In the genomic region with DNA sequence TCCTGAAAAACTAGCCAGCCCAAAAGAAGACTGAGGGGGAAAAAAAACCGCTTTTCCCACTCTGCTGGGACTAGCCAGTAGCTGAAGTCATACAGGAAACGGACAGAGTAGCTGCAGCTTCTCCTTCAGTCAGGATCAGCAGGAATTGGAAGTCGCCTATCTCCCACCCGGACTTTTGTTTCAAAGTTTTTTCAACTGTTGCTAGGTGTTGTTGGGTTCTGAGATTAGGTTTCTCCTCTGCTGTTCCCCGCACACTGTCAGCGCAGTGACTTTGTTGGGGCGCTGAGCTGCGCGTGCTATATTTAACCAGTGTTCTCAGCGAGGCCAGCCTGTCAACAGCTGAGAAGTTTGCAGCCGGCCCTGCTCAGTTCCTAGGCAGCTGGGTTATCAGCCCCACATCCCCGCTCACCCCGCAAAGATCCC, we compare ENCODE assay signal across 8 mouse cellular contexts. TPM values are rescaled to one million over a fixed set of nuclear protein-coding genes. Genes with fewer than 3 reads are reported as not detected.
A peak's percentile ranks its signal among the peaks of the same experiment; 100 is the strongest.
DNase-seq lines count a peak whose midpoint lies in the region; ATAC-seq and TF ChIP-seq lines count a peak whose summit lies in the region.

No protein-coding gene starts in this region.

- TF ChIP-seq POLR2A in heart, adult 2 months (IDR thresholded peaks at IDR 0.05; ENCODE audit: insufficient read depth, low read depth, low read length): peak; percentile 76

- peak overlapping the region; percentile 54 for H3K4me2 ChIP-seq in liver, embryonic 11.5 days
- peak overlapping the region; percentile 45 for H3K4me2 ChIP-seq in midbrain, embryonic 16.5 days (ENCODE audit: low read length)
- H3K4me2 ChIP-seq in stomach, embryonic 16.5 days (ENCODE audit: low read depth, low read length): peak overlapping the region; percentile 60

- 0 out of 2 replicates have a peak, but pooled peaks have one; percentile 72 for TF ChIP-seq EP300 in heart, adult 2 months (IDR thresholded peaks at IDR 0.05; ENCODE audit: insufficient read depth, low read depth, low read length)

- peak overlapping the region; percentile 65 for H3K4me3 ChIP-seq in heart, adult 2 months
- H3K4me3 ChIP-seq in liver, embryonic 11.5 days (ENCODE audit: low read depth, low read length): peak overlapping the region; percentile 34
- peak overlapping the region; percentile 23 for H3K4me3 ChIP-seq in midbrain, embryonic 16.5 days (ENCODE audit: low read depth, low read length)
- peak overlapping the region; percentile 42 for H3K4me3 ChIP-seq in stomach, embryonic 16.5 days (replicated peaks; ENCODE audit: low read length)

- WGBS in heart, adult 2 months: under 1% methylated on average over 13 of the region's 13 CpGs
- 2% methylated on average over 13 of the region's 13 CpGs for WGBS in liver, embryonic 11.5 days
- 13% methylated on average over 13 of the region's 13 CpGs for WGBS in midbrain, embryonic 16.5 days
- under 1% methylated on average over 13 of the region's 13 CpGs for WGBS in stomach, embryonic 16.5 days

- H3K4me1 ChIP-seq in heart, adult 2 months (ENCODE audit: control insufficient read depth, insufficient read depth, low read length): peaks cover 18% of the 10 kb centered on the region
- no peaks in the 10 kb centered on the region for H3K4me1 ChIP-seq in liver, embryonic 11.5 days (replicated peaks; ENCODE audit: control insufficient read depth, insufficient read depth, low read length)
- H3K4me1 ChIP-seq in midbrain, embryonic 16.5 days (ENCODE audit: control insufficient read depth, insufficient read depth, low read length): peaks cover 6% of the 10 kb centered on the region; the same call in 1 of the 2 replicates
- peaks cover 3% of the 10 kb centered on the region; the same call in 1 of the 2 replicates for H3K4me1 ChIP-seq in stomach, embryonic 16.5 days (ENCODE audit: control insufficient read depth, insufficient read depth, low read length)

- intact Hi-C loops in heart, adult 2 months (cut with DNase I): loop anchor here (2.0 to 5.0 kb wide), 4 partner anchors 15 to 95 kb away; no protein-coding TSS in a partner anchor

- H3K9me3 ChIP-seq in liver, embryonic 11.5 days (ENCODE audit: control insufficient read depth, low read length): no peaks in the 10 kb centered on the region
- H3K9me3 ChIP-seq in midbrain, embryonic 16.5 days (replicated peaks; ENCODE audit: control insufficient read depth, low read length, poor library complexity, severe bottlenecking): no peaks in the 10 kb centered on the region
- H3K9me3 ChIP-seq in stomach, embryonic 16.5 days (replicated peaks; ENCODE audit: control insufficient read depth, low read length): no peaks in the 10 kb centered on the region

- H3K36me3 ChIP-seq in heart, adult 2 months (ENCODE audit: control insufficient read depth, insufficient read depth, low read length): peaks cover 21% of the 10 kb centered on the region
- no peaks in the 10 kb centered on the region for H3K36me3 ChIP-seq in liver, embryonic 11.5 days (ENCODE audit: control insufficient read depth, insufficient read depth, low read length)
- no peaks in the 10 kb centered on the region for H3K36me3 ChIP-seq in midbrain, embryonic 16.5 days (ENCODE audit: control insufficient read depth, insufficient read depth, low read length)
- no peaks in the 10 kb centered on the region for H3K36me3 ChIP-seq in stomach, embryonic 16.5 days (ENCODE audit: control insufficient read depth, insufficient read depth, low read length)

- peak; percentile 54 for ATAC-seq in liver, embryonic 11.5 days (replicated peaks; ENCODE audit: low FRiP score)
- no peak for ATAC-seq in midbrain, embryonic 16.5 days
- peak; percentile 92 for ATAC-seq in stomach, embryonic 16.5 days (ENCODE audit: insufficient read depth, low FRiP score)

- no peaks in the 10 kb centered on the region for H3K27me3 ChIP-seq in heart, adult 2 months (ENCODE audit: control insufficient read depth, insufficient read depth, low read length)
- no peaks in the 10 kb centered on the region for H3K27me3 ChIP-seq in liver, embryonic 11.5 days (replicated peaks; ENCODE audit: control insufficient read depth, insufficient read depth, low read length)
- H3K27me3 ChIP-seq in midbrain, embryonic 16.5 days (ENCODE audit: control insufficient read depth, insufficient read depth, low read depth, low read length): no peaks in the 10 kb centered on the region
- H3K27me3 ChIP-seq in stomach, embryonic 16.5 days (ENCODE audit: control insufficient read depth, insufficient read depth, low read length): no peaks in the 10 kb centered on the region

- peak; percentile 10 for DNase-seq in T-cell, adult 2 months (ENCODE audit: low spot score)
- DNase-seq in embryo, embryonic 9.5 days (ENCODE audit: extremely low spot score): peak; percentile 52
- DNase-seq in heart, adult 2 months: peak; percentile 82 to 88
- peak; percentile 26 for DNase-seq in kidney, adult 11 months
- peak; percentile 49 for DNase-seq in liver, embryonic 11.5 days (ENCODE audit: low spot score)
- no peak for DNase-seq in spleen, postnatal 36 days (ENCODE audit: low spot score in 2 of 2)

- H3K9ac ChIP-seq in heart, adult 2 months (ENCODE audit: low read depth, low read length): peak overlapping the region; percentile 79
- peak overlapping the region; percentile 42; the same call in 1 of the 2 replicates for H3K9ac ChIP-seq in liver, embryonic 11.5 days (ENCODE audit: low read depth, low read length)
- no peak overlapping the region for H3K9ac ChIP-seq in midbrain, embryonic 16.5 days (ENCODE audit: low read depth, low read length)
- H3K9ac ChIP-seq in stomach, embryonic 16.5 days (ENCODE audit: low read length): peak overlapping the region; percentile 73

- H3K27ac ChIP-seq in heart, adult 2 months: peak overlapping the region; percentile 97
- H3K27ac ChIP-seq in liver, embryonic 11.5 days (ENCODE audit: low read depth, low read length): no peak overlapping the region
- no peak overlapping the region for H3K27ac ChIP-seq in midbrain, embryonic 16.5 days (ENCODE audit: low read length)
- H3K27ac ChIP-seq in stomach, embryonic 16.5 days (ENCODE audit: low read length): peak overlapping the region; percentile 80

- TF ChIP-seq CTCF in heart, adult 2 months (IDR thresholded peaks at IDR 0.05): no peak

- H3K79me2 ChIP-seq in heart, adult 2 months (replicated peaks; ENCODE audit: control insufficient read depth, insufficient read depth, low read length): peaks cover 6% of the 10 kb centered on the region

RNA-seq across cellular contexts. Expression of a gene that starts 35.1 kb away (rescaled TPM):
- 100 to 1,000 TPM in 1 of 2 experiments, 10 to 100 TPM in 1; 91.1 to 126 TPM for total RNA-seq in heart, adult 2 months (2021)
- 18.8 and 31.3 TPM in 2 replicates for polyA plus RNA-seq in heart, adult 2 months (2012; rRNA removed)
- 1.3 and 1.8 TPM in 2 replicates for polyA plus RNA-seq in liver, embryonic 11.5 days (2014; fragmentation: Nextera tagmentation; extraction: Ambion mirVana)
- polyA plus RNA-seq in midbrain, embryonic 16.5 days (2015; fragmentation: Nextera tagmentation; extraction: Ambion mirVana): 3.9 and 4.0 TPM in 2 replicates
- polyA plus RNA-seq in stomach, embryonic 16.5 days (2015; fragmentation: Nextera tagmentation; extraction: Ambion mirVana): 11.1 and 11.6 TPM in 2 replicates

Comparison
In these comparisons a context has a peak if more than half of its experiments do, and no peak if none do; other contexts are left out.
1. DNase-seq: peak in T-cell, adult 2 months (single experiment), embryo, embryonic 9.5 days (single experiment), heart, adult 2 months (2 of 2), kidney, adult 11 months (single experiment) and liver, embryonic 11.5 days (single experiment); none in spleen, postnatal 36 days (0 of 2).
2. H3K27ac ChIP-seq: peak in heart, adult 2 months (single experiment) and stomach, embryonic 16.5 days (single experiment); none in liver, embryonic 11.5 days (single experiment) and midbrain, embryonic 16.5 days (single experiment).
3. Peak in every context shown above with its lines, with median percentiles within 50 percentile points of each other: H3K4me3 ChIP-seq and H3K4me2 ChIP-seq.